Mouse (Mus musculus): ENCODE measurements around the gene Trp53rka. TPM values are rescaled to one million over a fixed set of nuclear protein-coding genes. Genes with fewer than 3 reads are reported as not detected.
"Not testable (repeated sequence)": the region's sequence is repeated elsewhere in the genome, so short reads cannot be mapped to it uniquely, and the experiment has no call there.

Trp53rka gene
- 37.7 and 38.9 TPM in 2 replicates for polyA plus RNA-seq (2015; fragmentation: Nextera tagmentation; extraction: Ambion mirVana)

DNA sequence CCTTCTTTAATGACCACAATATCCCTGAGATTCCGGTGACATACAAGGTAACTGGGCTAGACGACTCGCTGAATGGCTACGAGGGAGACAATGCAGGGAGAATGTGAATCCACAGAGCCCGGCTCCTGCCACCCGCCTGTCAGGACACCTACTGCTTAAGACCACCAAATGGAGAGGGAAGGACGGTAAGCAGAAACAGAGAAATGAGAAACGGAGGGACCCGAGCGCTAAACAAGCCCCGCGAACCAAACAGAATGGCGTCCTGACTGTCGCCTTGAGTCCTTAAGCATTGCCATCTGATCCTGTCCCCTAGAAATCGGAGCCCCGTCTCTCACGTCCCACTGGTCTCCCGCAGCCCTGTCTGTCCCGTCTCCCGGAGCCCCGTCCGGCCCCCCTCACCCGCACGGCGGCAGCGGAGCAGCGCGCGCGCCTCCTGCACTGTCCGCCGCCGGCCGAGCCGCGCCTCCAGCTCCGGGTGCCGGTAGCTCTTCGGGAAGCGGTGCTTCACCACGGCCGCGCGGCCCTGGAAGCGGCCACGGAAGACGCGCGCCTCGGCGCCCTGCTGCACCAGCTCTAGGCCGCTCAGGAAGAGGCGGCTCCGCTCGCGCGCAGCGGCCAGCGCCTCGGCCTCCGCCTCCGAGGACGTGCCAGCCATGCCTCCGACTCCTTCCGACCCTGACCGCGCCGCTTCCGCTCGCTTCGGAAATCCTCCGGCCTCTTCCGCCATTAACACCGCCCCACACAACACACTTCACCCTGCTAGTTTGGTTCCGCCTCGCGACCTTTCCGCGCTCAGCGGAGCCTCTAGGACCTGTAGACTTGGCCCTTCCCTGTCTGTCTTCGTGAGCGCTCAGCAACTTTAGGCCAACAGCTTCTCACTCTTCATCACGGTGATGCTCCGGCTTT lies at the start of gene Trp53rka:
Trp53rka (minus strand) TSS at position 677 of the 906 bp plus-strand sequence.
- H3K27ac ChIP-seq (ENCODE audit: low read length) = peak within 1 kb of the TSS; percentile 78; the same call in 1 of the 2 replicates
- peak within 1 kb of the TSS; percentile 84 for H3K9ac ChIP-seq (replicated peaks; ENCODE audit: low read length)
- H3K27me3 ChIP-seq (ENCODE audit: insufficient read depth, low read length) = no peaks in the 10 kb centered on the region
- H3K4me1 ChIP-seq (ENCODE audit: insufficient read depth, low read length) = peaks cover 15% of the 10 kb centered on the region
- H3K4me2 ChIP-seq (replicated peaks; ENCODE audit: low read depth, low read length) = peak within 1 kb of the TSS; percentile 91
- H3K4me3 ChIP-seq (ENCODE audit: low read length) = peak within 1 kb of the TSS; percentile 79
- peak; percentile 89 for ATAC-seq (ENCODE audit: low FRiP score, low TSS enrichment)
- peaks cover 20% of the 10 kb centered on the region for H3K36me3 ChIP-seq (ENCODE audit: insufficient read depth, low read length)
- WGBS = under 1% methylated on average over 71 of the region's 84 CpGs
- no peaks in the 10 kb centered on the region for H3K9me3 ChIP-seq (ENCODE audit: low read length)

DNA sequence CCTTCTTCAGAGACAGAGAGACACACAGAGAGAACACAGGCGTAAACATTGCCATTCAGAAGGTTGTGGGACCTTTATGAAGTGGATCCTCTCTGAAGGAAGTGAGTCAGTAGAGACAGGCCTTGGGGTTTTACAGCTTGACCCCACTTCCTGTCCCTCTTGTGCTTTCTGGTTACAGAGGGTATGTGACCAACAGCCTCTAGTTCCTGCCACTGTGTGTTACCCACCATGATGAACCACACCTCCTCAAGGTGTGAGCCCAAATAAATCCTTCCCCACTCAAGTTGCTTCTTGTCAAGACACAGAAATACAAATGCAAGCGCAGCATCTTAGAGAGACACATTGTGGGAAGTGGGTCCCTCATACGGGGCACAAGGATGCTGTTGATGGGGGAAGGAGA lies 47.9 kb upstream of the Trp53rka start:
- WGBS = 88% methylated on average over 3 of the region's 3 CpGs
- H3K27ac ChIP-seq (ENCODE audit: low read length) = no peak overlapping the region
- ATAC-seq (ENCODE audit: low FRiP score, low TSS enrichment) = no peak

DNA sequence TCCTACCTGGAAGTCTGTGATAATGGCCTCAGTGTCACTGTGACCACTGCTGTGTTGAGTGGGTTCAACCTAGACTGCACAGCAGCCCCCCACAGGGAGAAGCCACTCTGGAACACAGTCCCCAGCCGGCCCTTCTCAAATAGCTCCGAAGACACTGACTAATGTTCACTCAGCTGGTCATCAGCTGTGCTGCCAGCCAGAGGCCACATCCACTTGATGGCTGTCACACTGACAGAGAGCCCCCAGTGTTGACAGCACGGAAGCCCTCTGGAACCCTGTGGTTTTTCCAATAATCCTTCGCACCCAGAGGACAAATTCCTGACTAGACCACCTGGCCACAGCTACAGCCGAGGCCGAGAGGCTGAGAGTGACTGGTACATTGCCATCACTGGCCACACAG lies 40.7 kb upstream of the Trp53rka start:
- Histone ChIP-seq H3K27ac (ENCODE audit: low read length) (no peak overlapping the region), H3K36me3 (ENCODE audit: insufficient read depth, low read length) (no peaks in the 10 kb centered on the region), H3K4me1 (ENCODE audit: insufficient read depth, low read length) (no peaks in the 10 kb centered on the region), H3K4me3 (ENCODE audit: low read length) (no peak overlapping the region), H3K27me3 (ENCODE audit: insufficient read depth, low read length) (no peaks in the 10 kb centered on the region), H3K9me3 (ENCODE audit: low read length) (no peaks in the 10 kb centered on the region), H3K4me2 (replicated peaks; ENCODE audit: low read depth, low read length) (no peak overlapping the region), H3K9ac (replicated peaks; ENCODE audit: low read length) (no peak overlapping the region)
- WGBS = 67% methylated on average over 6 of the region's 6 CpGs
- no peak for ATAC-seq (ENCODE audit: low FRiP score, low TSS enrichment)

More for the DNA sequence above, 47.9 kb upstream of the Trp53rka start:
- H3K4me3 ChIP-seq (ENCODE audit: low read length) = no peak overlapping the region
- no peaks in the 10 kb centered on the region for H3K9me3 ChIP-seq (ENCODE audit: low read length)
- no peak overlapping the region for H3K4me2 ChIP-seq (replicated peaks; ENCODE audit: low read depth, low read length)
- H3K36me3 ChIP-seq (ENCODE audit: insufficient read depth, low read length) = no peaks in the 10 kb centered on the region
- H3K4me1 ChIP-seq (ENCODE audit: insufficient read depth, low read length) = 0 out of 2 replicates have a peak, but pooled peaks cover 1% of the 10 kb centered on the region
- no peak overlapping the region for H3K9ac ChIP-seq (replicated peaks; ENCODE audit: low read length)
- no peaks in the 10 kb centered on the region for H3K27me3 ChIP-seq (ENCODE audit: insufficient read depth, low read length)

DNA sequence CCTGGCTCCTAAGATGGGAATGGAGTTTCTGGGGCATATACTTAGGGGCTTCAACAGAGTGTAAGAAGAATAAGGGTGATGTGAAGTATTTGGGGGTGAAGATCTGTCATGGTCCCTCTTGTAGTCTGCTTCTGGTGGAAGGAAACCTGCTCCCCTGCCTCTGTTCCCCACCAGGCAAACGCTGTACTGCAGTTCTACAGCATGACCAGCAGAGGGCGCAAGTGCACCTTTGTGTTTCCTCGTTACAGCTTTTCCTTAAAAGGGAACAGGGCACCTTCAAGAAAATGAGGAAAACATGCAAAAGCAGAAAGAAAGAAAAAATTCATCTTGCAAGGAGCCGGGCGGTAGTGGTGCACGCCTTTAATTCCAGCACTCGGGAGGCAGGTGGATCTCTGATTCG lies 36.0 kb upstream of the Trp53rka start:
- Histone ChIP-seq H3K9ac (replicated peaks; ENCODE audit: low read length) (no peak overlapping the region), H3K4me2 (replicated peaks; ENCODE audit: low read depth, low read length) (no peak overlapping the region), H3K36me3 (ENCODE audit: insufficient read depth, low read length) (no peaks in the 10 kb centered on the region), H3K9me3 (ENCODE audit: low read length) (no peaks in the 10 kb centered on the region), H3K4me1 (ENCODE audit: insufficient read depth, low read length) (no peaks in the 10 kb centered on the region), H3K27me3 (ENCODE audit: insufficient read depth, low read length) (no peaks in the 10 kb centered on the region), H3K27ac (ENCODE audit: low read length) (no peak overlapping the region), H3K4me3 (ENCODE audit: low read length) (no peak overlapping the region)
- no peak for ATAC-seq (ENCODE audit: low FRiP score, low TSS enrichment)
- WGBS = 17% methylated on average over 8 of the region's 8 CpGs

DNA sequence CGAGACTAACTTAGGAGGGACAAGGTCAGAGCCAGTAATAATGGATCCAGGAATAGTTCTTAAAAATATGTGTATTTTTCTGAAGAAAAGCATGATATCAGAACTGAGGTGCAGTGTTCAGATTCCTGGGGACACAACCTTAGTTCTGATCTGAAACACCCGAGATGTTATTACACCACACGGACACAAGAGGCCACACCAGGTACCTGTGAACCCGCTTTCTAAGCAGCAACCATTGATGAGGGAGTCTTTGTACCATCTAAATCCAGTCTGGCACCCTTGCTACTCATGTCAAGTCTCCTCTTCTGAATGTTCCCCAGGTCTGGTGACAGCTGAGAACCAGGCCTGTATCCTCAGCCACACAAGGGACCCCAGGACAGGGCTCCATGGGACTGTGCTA lies 32.5 kb upstream of the Trp53rka start:
- H3K36me3 ChIP-seq (ENCODE audit: insufficient read depth, low read length) = no peaks in the 10 kb centered on the region
- H3K27me3 ChIP-seq (ENCODE audit: insufficient read depth, low read length) = no peaks in the 10 kb centered on the region
- no peak for ATAC-seq (ENCODE audit: low FRiP score, low TSS enrichment)
- 51% methylated on average over 4 of the region's 4 CpGs for whole genome bisulfite sequencing
- no peaks in the 10 kb centered on the region for H3K4me1 ChIP-seq (ENCODE audit: insufficient read depth, low read length)
- H3K9ac ChIP-seq (replicated peaks; ENCODE audit: low read length) = no peak overlapping the region
- no peak overlapping the region for H3K4me2 ChIP-seq (replicated peaks; ENCODE audit: low read depth, low read length)
- H3K9me3 ChIP-seq (ENCODE audit: low read length) = peaks cover 7% of the 10 kb centered on the region
- no peak overlapping the region for H3K27ac ChIP-seq (ENCODE audit: low read length)
- no peak overlapping the region for H3K4me3 ChIP-seq (ENCODE audit: low read length)

DNA sequence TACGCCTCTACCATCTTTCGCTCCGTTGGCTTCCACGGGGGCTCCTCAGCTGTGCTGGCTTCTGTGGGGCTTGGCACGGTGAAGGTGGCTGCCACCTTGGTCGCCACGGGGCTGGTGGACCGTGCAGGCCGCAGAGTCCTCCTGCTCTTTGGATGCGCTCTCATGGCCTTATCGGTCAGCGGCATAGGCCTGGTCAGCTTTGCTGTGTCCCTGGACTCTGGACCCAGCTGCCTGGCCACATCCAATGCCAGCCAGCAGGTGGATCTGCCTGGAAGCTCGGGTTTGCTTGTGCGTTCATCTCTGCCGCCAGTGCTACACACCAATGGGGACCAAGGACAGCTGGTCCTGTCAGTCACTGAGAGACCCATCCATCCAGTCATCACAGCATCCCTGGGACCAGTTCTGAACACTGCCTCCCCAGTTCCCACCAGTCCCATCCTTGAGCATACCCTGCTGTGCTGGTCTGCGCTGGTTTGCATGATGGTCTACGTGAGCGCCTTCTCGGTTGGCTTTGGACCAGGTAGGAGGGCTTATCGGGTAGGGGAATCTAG lies 22.1 kb upstream of the Trp53rka start:
- Histone ChIP-seq H3K27me3 (ENCODE audit: insufficient read depth, low read length) (no peaks in the 10 kb centered on the region), H3K9ac (replicated peaks; ENCODE audit: low read length) (no peak overlapping the region), H3K36me3 (ENCODE audit: insufficient read depth, low read length) (0 out of 2 replicates have a peak, but pooled peaks cover 7% of the 10 kb centered on the region), H3K4me1 (ENCODE audit: insufficient read depth, low read length) (peaks cover 18% of the 10 kb centered on the region), H3K4me2 (replicated peaks; ENCODE audit: low read depth, low read length) (no peak overlapping the region), H3K4me3 (ENCODE audit: low read length) (no peak overlapping the region), H3K27ac (ENCODE audit: low read length) (no peak overlapping the region), H3K9me3 (ENCODE audit: low read length) (no peaks in the 10 kb centered on the region)
- WGBS = 93% methylated on average over 20 of the region's 20 CpGs
- no peak for ATAC-seq (ENCODE audit: low FRiP score, low TSS enrichment)

DNA sequence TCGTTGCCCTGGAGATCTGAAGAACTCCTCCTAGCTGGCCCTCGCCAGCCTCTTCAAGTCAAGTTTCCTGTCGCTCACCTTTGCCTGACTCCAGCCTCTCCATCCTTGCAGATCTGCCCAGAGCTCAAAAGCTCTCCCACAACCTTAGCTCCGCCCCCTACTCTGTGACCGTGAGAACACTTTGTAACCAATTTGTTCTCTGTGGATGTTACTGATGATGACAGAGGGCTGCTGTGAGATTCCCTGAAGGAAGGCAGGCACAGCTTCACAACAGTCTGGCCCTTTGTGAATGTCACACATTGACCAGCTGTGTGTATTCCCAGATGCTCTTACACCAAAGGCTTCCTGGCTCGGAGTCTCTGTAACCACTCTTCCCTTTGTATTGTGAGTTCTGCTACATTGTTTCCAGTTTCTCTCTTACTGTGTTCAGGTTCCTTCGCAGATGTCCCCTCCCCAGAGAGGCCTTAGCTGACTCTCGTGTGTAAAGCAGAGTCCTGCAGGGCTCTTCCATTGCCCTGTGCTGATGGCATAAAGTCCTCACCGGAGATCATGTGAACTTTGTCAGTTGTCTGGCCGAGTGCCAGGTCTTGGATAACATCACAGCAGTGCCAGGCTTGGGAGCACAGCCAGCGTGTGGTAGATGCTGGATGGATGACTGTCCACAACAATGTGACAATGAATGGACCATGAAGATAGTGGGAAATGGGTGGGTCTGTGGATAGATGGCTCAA lies 19.9 kb upstream of the Trp53rka start:
- 16% methylated on average over 11 of the region's 11 CpGs for WGBS
- no peaks in the 10 kb centered on the region for H3K9me3 ChIP-seq (ENCODE audit: low read length)
- H3K4me2 ChIP-seq (replicated peaks; ENCODE audit: low read depth, low read length) = 0 out of 2 replicates have a peak overlapping the region, but pooled peaks have one; percentile 1
- H3K4me3 ChIP-seq (ENCODE audit: low read length) = no peak overlapping the region
- ATAC-seq (ENCODE audit: low FRiP score, low TSS enrichment) = peak; percentile 55; the same call in 1 of the 2 replicates
- H3K27ac ChIP-seq (ENCODE audit: low read length) = peak overlapping the region; percentile 44
- 0 out of 2 replicates have a peak overlapping the region, but pooled peaks have one; percentile 7 for H3K9ac ChIP-seq (replicated peaks; ENCODE audit: low read length)
- 0 out of 2 replicates have a peak, but pooled peaks cover 2% of the 10 kb centered on the region for H3K36me3 ChIP-seq (ENCODE audit: insufficient read depth, low read length)
- peaks cover 28% of the 10 kb centered on the region for H3K4me1 ChIP-seq (ENCODE audit: insufficient read depth, low read length)
- no peaks in the 10 kb centered on the region for H3K27me3 ChIP-seq (ENCODE audit: insufficient read depth, low read length)

DNA sequence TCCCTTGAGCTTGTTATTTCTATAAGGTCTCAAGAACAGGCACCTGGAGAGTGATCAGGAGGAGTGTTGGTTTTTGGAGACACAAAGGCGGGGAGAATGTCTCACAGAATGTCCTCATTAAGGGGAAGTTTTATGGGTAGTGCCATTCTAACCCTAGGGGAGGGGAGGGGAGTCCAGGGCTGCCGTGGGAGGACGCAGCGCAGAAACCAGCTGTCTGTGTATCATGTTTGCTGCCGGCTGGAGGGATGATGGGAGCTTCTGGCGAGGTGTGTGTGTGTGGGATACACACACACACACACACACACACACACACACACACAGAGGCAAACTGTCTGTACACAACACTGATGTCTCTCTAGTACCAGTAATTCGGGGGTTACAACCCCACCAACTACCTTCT lies 19.3 kb upstream of the Trp53rka start:
- H3K4me2 ChIP-seq (replicated peaks; ENCODE audit: low read depth, low read length) = 0 out of 2 replicates have a peak overlapping the region, but pooled peaks have one; percentile 1
- ATAC-seq (ENCODE audit: low FRiP score, low TSS enrichment) = peak; percentile 70
- no peaks in the 10 kb centered on the region for H3K36me3 ChIP-seq (ENCODE audit: insufficient read depth, low read length)
- 7% methylated on average over 7 of the region's 7 CpGs for WGBS
- peaks cover 28% of the 10 kb centered on the region for H3K4me1 ChIP-seq (ENCODE audit: insufficient read depth, low read length)
- no peaks in the 10 kb centered on the region for H3K27me3 ChIP-seq (ENCODE audit: insufficient read depth, low read length)
- peak overlapping the region; percentile 46 for H3K27ac ChIP-seq (ENCODE audit: low read length)
- H3K9me3 ChIP-seq (ENCODE audit: low read length) = no peaks in the 10 kb centered on the region
- no peak overlapping the region for H3K4me3 ChIP-seq (ENCODE audit: low read length)
- H3K9ac ChIP-seq (replicated peaks; ENCODE audit: low read length) = no peak overlapping the region

DNA sequence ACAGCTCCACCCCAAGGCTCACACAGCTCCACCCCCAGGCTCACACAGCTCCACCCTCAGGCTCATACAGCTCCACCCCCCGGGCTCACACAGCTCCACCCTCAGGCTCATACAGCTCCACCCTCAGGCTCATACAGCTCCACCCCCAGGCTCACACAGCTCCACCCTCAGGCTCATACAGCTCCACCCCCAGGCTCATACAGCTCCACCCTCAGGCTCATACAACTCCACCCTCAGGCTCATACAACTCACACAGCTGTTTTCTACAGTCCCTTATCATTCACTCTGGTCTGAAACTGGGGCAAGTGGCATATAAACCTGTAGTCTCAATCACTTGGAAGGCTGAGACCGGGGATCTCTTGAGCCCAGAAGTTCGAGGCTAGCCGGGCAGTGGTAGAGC lies 18.4 kb upstream of the Trp53rka start:
- not testable (repeated sequence) for H3K36me3 ChIP-seq (ENCODE audit: insufficient read depth, low read length); H3K9ac ChIP-seq (replicated peaks; ENCODE audit: low read length); H3K4me2 ChIP-seq (replicated peaks; ENCODE audit: low read depth, low read length); ATAC-seq (ENCODE audit: low FRiP score, low TSS enrichment); H3K9me3 ChIP-seq (ENCODE audit: low read length); H3K27ac ChIP-seq (ENCODE audit: low read length); H3K4me3 ChIP-seq (ENCODE audit: low read length); H3K27me3 ChIP-seq (ENCODE audit: insufficient read depth, low read length)
- WGBS = 87% methylated on average over 4 of the region's 4 CpGs
- peaks cover 28% of the 10 kb centered on the region for H3K4me1 ChIP-seq (ENCODE audit: insufficient read depth, low read length)

Data from kidney, embryonic 16.5 days (tissue).